Mouse (Mus musculus) testis, adult 2 months (tissue): ENCODE measurements around the gene Efl1. TPM values are rescaled to one million over a fixed set of nuclear protein-coding genes. Genes with fewer than 3 reads are reported as not detected.

Experiments
- H3K27ac ChIP-seq: fragments of 200-500 bp; 2 replicates; pipeline ENCODE4 v1.5.1; 2012; ENCODE audit warnings: low read depth, low read length; ENCODE audit not compliant: control insufficient read depth, insufficient read depth
- H3K27me3 ChIP-seq: fragments of 200-500 bp; 2 replicates; pipeline ENCODE4 v1.6.1; 2012; ENCODE audit warnings: mild to moderate bottlenecking, low read length, moderate library complexity; ENCODE audit not compliant: control insufficient read depth, insufficient read depth
- H3K36me3 ChIP-seq: fragments of 200-500 bp; 2 replicates; pipeline ENCODE4 v1.6.1; 2012; ENCODE audit warnings: mild to moderate bottlenecking, low read length; ENCODE audit not compliant: control insufficient read depth, insufficient read depth
- H3K4me1 ChIP-seq: fragments of 200-500 bp; 2 replicates; pipeline ENCODE4 v1.6.1; 2012; ENCODE audit warnings: low read length; ENCODE audit not compliant: control insufficient read depth, insufficient read depth
- H3K4me3 ChIP-seq: fragments of 200-500 bp; 2 replicates; pipeline ENCODE4 v1.5.1; 2012; ENCODE audit warnings: low read depth, mild to moderate bottlenecking, low read length, moderate library complexity, mixed read lengths; ENCODE audit not compliant: control insufficient read depth
- CTCF ChIP-seq: fragments of 200-500 bp; IDR thresholded peaks from 2 replicates; pipeline ENCODE4 v1.5.1; 2012; ENCODE audit warnings: low read depth, mild to moderate bottlenecking, inconsistent platforms, low read length, moderate library complexity; ENCODE audit not compliant: control insufficient read depth, insufficient read depth, insufficient replicate concordance
- POLR2A ChIP-seq: fragments of 200-500 bp; IDR thresholded peaks from 2 replicates; pipeline ENCODE4 v1.6.1; 2012; ENCODE audit warnings: low read depth, mild to moderate bottlenecking, inconsistent platforms, low read length, moderate library complexity; ENCODE audit not compliant: control insufficient read depth
- polyA plus RNA-seq: library from polyadenylated mRNA; depleted of rRNA; stranded (reverse); fragments of >200 nt; gene quantifications from 2 replicates; pipeline ENCODE4 v1.2.3, GENCODE M21; 2012

Gene Efl1
- polyA plus RNA-seq, 1 experiment, result 16.1 TPM

- Histone ChIP-seq H3K27ac (no peak overlapping the region), H3K27me3 (no peaks in the 10 kb centered on the region), H3K36me3 (no peaks in the 10 kb centered on the region), H3K4me3 (no peak overlapping the region), H3K4me1 (no peaks in the 10 kb centered on the region)
- TF ChIP-seq CTCF (peak; percentile 72; the same call in 1 of the 2 replicates), POLR2A (no peak)
Observed at GRCm38 (mm10) chr7:82697668-82698067, 49.3 kb downstream of the Efl1 start.

DNA sequence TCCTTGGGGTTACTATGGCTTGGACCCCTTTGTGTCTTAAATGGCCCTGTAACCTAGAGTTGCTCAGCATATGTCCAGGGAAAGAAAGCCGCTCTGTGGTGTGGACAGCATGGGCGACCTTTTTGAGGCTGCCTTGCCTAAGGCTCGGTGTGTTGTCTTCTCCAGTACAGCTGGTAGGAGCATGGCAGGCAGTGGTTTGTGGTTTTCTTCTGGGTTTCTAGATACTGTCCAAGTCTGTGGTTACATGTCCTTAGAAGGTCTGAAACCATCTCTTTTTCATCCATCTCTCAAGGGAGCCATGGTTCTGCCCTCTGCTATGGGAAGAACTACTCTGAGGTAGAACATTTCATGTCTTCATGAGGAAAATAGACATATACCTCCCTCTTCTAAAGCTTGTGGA, 50.6 kb downstream of the Efl1 start:
- Histone ChIP-seq H3K27me3 (no peaks in the 10 kb centered on the region), H3K27ac (no peak overlapping the region), H3K4me3 (no peak overlapping the region), H3K36me3 (no peaks in the 10 kb centered on the region), H3K4me1 (no peaks in the 10 kb centered on the region)
- TF ChIP-seq CTCF (no peak), POLR2A (no peak)

- no peak overlapping the region for H3K27ac ChIP-seq
- H3K4me3 ChIP-seq, result no peak overlapping the region
- no peaks in the 10 kb centered on the region for H3K27me3 ChIP-seq
- TF ChIP-seq CTCF (no peak), POLR2A (no peak)
- H3K4me1 ChIP-seq, result no peaks in the 10 kb centered on the region
- H3K36me3 ChIP-seq, result no peaks in the 10 kb centered on the region
Observed at GRCm38 (mm10) chr7:82702384-82703343, 54.2 kb downstream of the Efl1 start.

DNA sequence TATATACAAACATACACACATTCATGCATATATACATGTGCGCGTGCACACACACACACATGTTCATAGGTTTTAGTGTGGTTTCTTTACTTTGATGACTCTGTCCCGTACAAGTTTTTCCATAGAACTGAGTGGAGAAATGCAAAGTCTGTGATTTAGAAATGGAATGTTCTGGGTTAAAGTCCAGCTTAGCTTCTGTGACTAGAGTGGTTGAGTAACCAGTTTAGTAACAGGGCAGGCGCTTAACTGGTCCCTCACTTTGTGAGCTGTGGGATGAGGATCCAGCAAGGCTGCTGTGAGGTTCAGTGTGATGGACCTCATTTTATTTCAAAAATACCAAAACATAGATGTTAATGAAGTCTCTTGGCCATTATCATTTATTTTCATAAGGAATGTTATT, 60.8 kb downstream of the Efl1 start:
- Histone ChIP-seq H3K4me3 (no peak overlapping the region), H3K27me3 (no peaks in the 10 kb centered on the region), H3K27ac (no peak overlapping the region), H3K4me1 (no peaks in the 10 kb centered on the region), H3K36me3 (no peaks in the 10 kb centered on the region)
- TF ChIP-seq CTCF (no peak), POLR2A (no peak)

DNA sequence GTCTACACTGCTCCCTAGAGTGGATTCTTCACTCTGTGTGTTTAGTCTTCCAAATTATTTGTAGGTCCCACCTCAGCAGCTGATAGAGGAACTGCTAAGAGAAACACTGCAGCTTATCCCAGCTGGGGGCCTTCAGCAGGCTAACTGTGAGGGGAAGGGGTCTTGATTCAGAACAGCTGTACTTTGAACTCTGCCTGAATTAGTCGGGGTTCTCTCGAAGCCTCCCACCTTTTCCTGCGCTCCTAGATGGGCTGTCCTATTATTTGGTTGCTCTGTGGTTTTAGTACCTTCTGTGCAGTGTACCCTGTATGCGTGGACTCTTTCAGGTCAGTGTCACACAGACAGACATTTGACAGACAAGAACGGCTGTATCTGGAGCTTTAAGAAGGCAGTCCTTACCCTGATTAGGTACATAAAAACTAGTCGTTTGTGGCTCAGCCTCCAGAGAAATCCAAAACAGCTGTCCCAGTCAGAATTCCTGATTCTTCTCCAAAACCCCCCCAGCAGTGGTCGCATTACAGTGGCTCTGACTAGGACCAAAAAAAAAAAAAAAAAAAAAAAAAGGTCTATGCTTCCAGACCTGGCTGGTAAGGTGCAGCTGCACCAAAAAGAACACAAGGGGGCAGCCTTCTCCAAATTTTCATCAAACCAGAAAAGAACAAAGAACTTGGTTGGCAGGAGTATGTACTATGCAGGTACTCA, 66.9 kb downstream of the Efl1 start:
- Histone ChIP-seq H3K27me3 (no peaks in the 10 kb centered on the region), H3K27ac (no peak overlapping the region), H3K4me1 (no peaks in the 10 kb centered on the region), H3K36me3 (no peaks in the 10 kb centered on the region), H3K4me3 (no peak overlapping the region)
- TF ChIP-seq POLR2A, result no peak
- TF ChIP-seq CTCF, result no peak

- Histone ChIP-seq H3K27me3 (no peaks in the 10 kb centered on the region), H3K36me3 (no peaks in the 10 kb centered on the region), H3K4me3 (no peak overlapping the region), H3K4me1 (no peaks in the 10 kb centered on the region), H3K27ac (no peak overlapping the region)
- no peak for TF ChIP-seq CTCF
- no peak for TF ChIP-seq POLR2A
Observed at GRCm38 (mm10) chr7:82715912-82716601, 67.6 kb downstream of the Efl1 start.

DNA sequence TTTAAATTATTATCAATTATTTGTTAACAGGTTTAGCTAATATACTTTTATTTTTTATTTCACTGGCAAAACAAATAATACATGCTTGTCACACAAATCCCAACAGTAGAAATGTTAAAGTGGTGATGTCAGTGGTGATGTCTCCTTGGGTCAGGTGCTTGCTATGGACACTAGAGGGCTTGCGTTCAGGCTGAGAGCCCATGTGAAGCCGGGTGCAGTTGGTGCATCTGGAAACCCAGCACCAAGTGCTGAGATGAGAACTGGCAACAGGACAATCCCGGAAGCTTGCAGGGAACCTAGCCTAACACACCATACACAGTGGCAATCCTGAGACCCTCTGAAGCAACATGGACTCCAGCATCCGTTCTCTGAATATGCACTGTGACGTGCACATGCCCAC, 70.9 kb downstream of the Efl1 start:
- Histone ChIP-seq H3K36me3 (no peaks in the 10 kb centered on the region), H3K4me1 (no peaks in the 10 kb centered on the region), H3K27me3 (no peaks in the 10 kb centered on the region), H3K4me3 (no peak overlapping the region), H3K27ac (peak overlapping the region; percentile 64)
- TF ChIP-seq POLR2A, result no peak
- peak; percentile 33; the same call in 1 of the 2 replicates for TF ChIP-seq CTCF
